8 mouse cellular contexts compared by ENCODE assay signal in genomic region chr11:101149178-101150105, GRCm38 (mm10). TPM values are rescaled to one million over a fixed set of nuclear protein-coding genes. Genes with fewer than 3 reads are reported as not detected.
DNase-seq lines count a peak whose midpoint lies in the region; ATAC-seq and TF ChIP-seq lines count a peak whose summit lies in the region.

No protein-coding gene starts in this region.

- H3K36me3 ChIP-seq in lung, embryonic 14.5 days (ENCODE audit: insufficient read depth): no peaks in the 10 kb centered on the region
- no peaks in the 10 kb centered on the region for H3K36me3 ChIP-seq in embryonic facial prominence, embryonic 12.5 days
- H3K36me3 ChIP-seq in heart, embryonic 16.5 days (ENCODE audit: control insufficient read depth, insufficient read depth): no peaks in the 10 kb centered on the region
- H3K36me3 ChIP-seq in neural tube, embryonic 13.5 days: no peaks in the 10 kb centered on the region

- H3K9me3 ChIP-seq in lung, embryonic 14.5 days (ENCODE audit: low read depth, low read length): no peaks in the 10 kb centered on the region
- H3K9me3 ChIP-seq in embryonic facial prominence, embryonic 12.5 days: no peaks in the 10 kb centered on the region
- no peaks in the 10 kb centered on the region for H3K9me3 ChIP-seq in heart, embryonic 16.5 days (replicated peaks; ENCODE audit: control insufficient read depth, low read length)
- H3K9me3 ChIP-seq in neural tube, embryonic 13.5 days: no peaks in the 10 kb centered on the region

- no peaks in the 10 kb centered on the region for H3K27me3 ChIP-seq in lung, embryonic 14.5 days (ENCODE audit: insufficient read depth, low read length)
- H3K27me3 ChIP-seq in embryonic facial prominence, embryonic 12.5 days: no peaks in the 10 kb centered on the region
- H3K27me3 ChIP-seq in heart, embryonic 16.5 days (ENCODE audit: control insufficient read depth, insufficient read depth, low read length): no peaks in the 10 kb centered on the region
- H3K27me3 ChIP-seq in neural tube, embryonic 13.5 days: no peaks in the 10 kb centered on the region

- H3K27ac ChIP-seq in lung, embryonic 14.5 days (ENCODE audit: low read depth): peak overlapping the region; percentile 74
- H3K27ac ChIP-seq in embryonic facial prominence, embryonic 12.5 days: peak overlapping the region; percentile 86
- peak overlapping the region; percentile 55 for H3K27ac ChIP-seq in heart, embryonic 16.5 days (ENCODE audit: low read length)
- H3K27ac ChIP-seq in neural tube, embryonic 13.5 days (replicated peaks): peak overlapping the region; percentile 70

- 25% methylated on average over 9 of the region's 9 CpGs for WGBS in lung, embryonic 14.5 days
- 29% methylated on average over 9 of the region's 9 CpGs for WGBS in embryonic facial prominence, embryonic 12.5 days
- 47% methylated on average over 9 of the region's 9 CpGs for WGBS in heart, embryonic 16.5 days
- 31% methylated on average over 9 of the region's 9 CpGs for WGBS in neural tube, embryonic 13.5 days

- 0 out of 2 replicates have a peak, but pooled peaks cover 4% of the 10 kb centered on the region for H3K4me1 ChIP-seq in lung, embryonic 14.5 days (ENCODE audit: insufficient read depth)
- H3K4me1 ChIP-seq in embryonic facial prominence, embryonic 12.5 days: peaks cover 25% of the 10 kb centered on the region
- H3K4me1 ChIP-seq in heart, embryonic 16.5 days (ENCODE audit: control insufficient read depth, insufficient read depth, low read length): peaks cover 6% of the 10 kb centered on the region; the same call in 1 of the 2 replicates
- H3K4me1 ChIP-seq in neural tube, embryonic 13.5 days (replicated peaks): peaks cover 28% of the 10 kb centered on the region

- TF ChIP-seq CTCF in lung, embryonic 14.5 days (IDR thresholded peaks at IDR 0.05; ENCODE audit: low read depth): no peak

- DNase-seq in lung, embryonic 14.5 days: peak; percentile 86
- no peak for DNase-seq in lung, postnatal 36 days
- no peak for DNase-seq in cerebellum, postnatal 25 days
- no peak for DNase-seq in right cerebral cortex, postnatal 25 days
- no peak for DNase-seq in T-cell, adult 2 months (ENCODE audit: low spot score)

- no peak overlapping the region for H3K4me2 ChIP-seq in lung, embryonic 14.5 days
- H3K4me2 ChIP-seq in embryonic facial prominence, embryonic 12.5 days (replicated peaks): no peak overlapping the region
- no peak overlapping the region for H3K4me2 ChIP-seq in heart, embryonic 16.5 days (ENCODE audit: low read depth, low read length)
- no peak overlapping the region for H3K4me2 ChIP-seq in neural tube, embryonic 13.5 days

- ATAC-seq in lung, embryonic 14.5 days (ENCODE audit: insufficient read depth): peak; percentile 66
- ATAC-seq in embryonic facial prominence, embryonic 12.5 days (ENCODE audit: insufficient number of reproducible peaks, insufficient read depth, low FRiP score, low TSS enrichment): peak; percentile 64; the same call in 1 of the 2 replicates
- no peak for ATAC-seq in heart, embryonic 16.5 days (replicated peaks; ENCODE audit: extremely low read depth, insufficient read depth, low FRiP score)
- ATAC-seq in neural tube, embryonic 13.5 days (ENCODE audit: low read depth): peak; percentile 62; the same call in 1 of the 2 replicates

- H3K4me3 ChIP-seq in lung, embryonic 14.5 days (ENCODE audit: low read depth, low read length): no peak overlapping the region
- no peak overlapping the region for H3K4me3 ChIP-seq in embryonic facial prominence, embryonic 12.5 days
- H3K4me3 ChIP-seq in heart, embryonic 16.5 days (ENCODE audit: low read length): no peak overlapping the region
- H3K4me3 ChIP-seq in neural tube, embryonic 13.5 days: no peak overlapping the region

- no peak overlapping the region for H3K9ac ChIP-seq in lung, embryonic 14.5 days
- no peak overlapping the region for H3K9ac ChIP-seq in embryonic facial prominence, embryonic 12.5 days
- H3K9ac ChIP-seq in heart, embryonic 16.5 days (ENCODE audit: low read length): peak overlapping the region; percentile 18; the same call in 1 of the 2 replicates
- H3K9ac ChIP-seq in neural tube, embryonic 13.5 days: 0 out of 2 replicates have a peak overlapping the region, but pooled peaks have one; percentile 18

RNA-seq across cellular contexts. Expression of gene Tubg2, which starts 6.3 kb away (rescaled TPM):
- polyA plus RNA-seq in lung, embryonic 14.5 days (2014; fragmentation: Nextera tagmentation; extraction: Ambion mirVana): 2.7 and 4.1 TPM in 2 replicates
- 9.4 and 10.8 TPM in 2 replicates for polyA plus RNA-seq in embryonic facial prominence, embryonic 12.5 days (2016; fragmentation: Nextera tagmentation; extraction: Ambion mirVana)
- 3.0 and 3.3 TPM in 2 replicates for polyA plus RNA-seq in heart, embryonic 16.5 days (2015; fragmentation: Nextera tagmentation; extraction: Ambion mirVana)
- polyA plus RNA-seq in neural tube, embryonic 13.5 days (2015; fragmentation: Nextera tagmentation; extraction: Ambion mirVana): 35.5 and 38.9 TPM in 2 replicates

RNA-seq across cellular contexts. Expression of gene Cntnap1, which starts 20.9 kb away (rescaled TPM):
- polyA plus RNA-seq in lung, embryonic 14.5 days (2014; fragmentation: Nextera tagmentation; extraction: Ambion mirVana): 0.84 and 1.0 TPM in 2 replicates
- 0.50 and 0.60 TPM in 2 replicates for polyA plus RNA-seq in embryonic facial prominence, embryonic 12.5 days (2016; fragmentation: Nextera tagmentation; extraction: Ambion mirVana)
- 0.89 and 1.0 TPM in 2 replicates for polyA plus RNA-seq in heart, embryonic 16.5 days (2015; fragmentation: Nextera tagmentation; extraction: Ambion mirVana)
- 4.6 and 5.1 TPM in 2 replicates for polyA plus RNA-seq in neural tube, embryonic 13.5 days (2015; fragmentation: Nextera tagmentation; extraction: Ambion mirVana)

RNA-seq across cellular contexts. Expression of gene Plekhh3, which starts 21.7 kb away (rescaled TPM):
- 15.9 and 18.0 TPM in 2 replicates for polyA plus RNA-seq in lung, embryonic 14.5 days (2014; fragmentation: Nextera tagmentation; extraction: Ambion mirVana)
- 10.3 and 11.9 TPM in 2 replicates for polyA plus RNA-seq in embryonic facial prominence, embryonic 12.5 days (2016; fragmentation: Nextera tagmentation; extraction: Ambion mirVana)
- polyA plus RNA-seq in heart, embryonic 16.5 days (2015; fragmentation: Nextera tagmentation; extraction: Ambion mirVana): 8.7 and 11.5 TPM in 2 replicates
- polyA plus RNA-seq in neural tube, embryonic 13.5 days (2015; fragmentation: Nextera tagmentation; extraction: Ambion mirVana): 10.3 and 13.0 TPM in 2 replicates

RNA-seq across cellular contexts. Expression of gene Ccr10, which starts 25.8 kb away (rescaled TPM):
- 0.11 TPM in 1 of 2 replicates, not detected in the other for polyA plus RNA-seq in lung, embryonic 14.5 days (2014; fragmentation: Nextera tagmentation; extraction: Ambion mirVana)
- polyA plus RNA-seq in embryonic facial prominence, embryonic 12.5 days (2016; fragmentation: Nextera tagmentation; extraction: Ambion mirVana): 0.13 and 0.24 TPM in 2 replicates
- 0.16 and 0.60 TPM in 2 replicates for polyA plus RNA-seq in heart, embryonic 16.5 days (2015; fragmentation: Nextera tagmentation; extraction: Ambion mirVana)
- polyA plus RNA-seq in neural tube, embryonic 13.5 days (2015; fragmentation: Nextera tagmentation; extraction: Ambion mirVana): 0.40 and 0.91 TPM in 2 replicates

RNA-seq across cellular contexts. Expression of gene Tubg1, which starts 29.7 kb away (rescaled TPM):
- polyA plus RNA-seq in lung, embryonic 14.5 days (2014; fragmentation: Nextera tagmentation; extraction: Ambion mirVana): 89.8 and 96.0 TPM in 2 replicates
- polyA plus RNA-seq in embryonic facial prominence, embryonic 12.5 days (2016; fragmentation: Nextera tagmentation; extraction: Ambion mirVana): 81.7 and 83.6 TPM in 2 replicates
- 70.9 and 72.6 TPM in 2 replicates for polyA plus RNA-seq in heart, embryonic 16.5 days (2015; fragmentation: Nextera tagmentation; extraction: Ambion mirVana)
- polyA plus RNA-seq in neural tube, embryonic 13.5 days (2015; fragmentation: Nextera tagmentation; extraction: Ambion mirVana): 77.7 and 78.9 TPM in 2 replicates

Comparison
In these comparisons a context has a peak if more than half of its experiments do, and no peak if none do; other contexts are left out.
1. H3K9ac ChIP-seq: peak in heart, embryonic 16.5 days (single experiment) and neural tube, embryonic 13.5 days (single experiment); none in lung, embryonic 14.5 days (single experiment) and embryonic facial prominence, embryonic 12.5 days (single experiment).
2. Peak in every context shown above with its lines, with median percentiles within 50 percentile points of each other: H3K27ac ChIP-seq.